Mouse (Mus musculus): ENCODE data around the gene Zbtb42. TPM values are rescaled to one million over a fixed set of nuclear protein-coding genes. Genes with fewer than 3 reads are reported as not detected.

The Zbtb42 gene
- polyA plus RNA-seq, 1 experiment from 2014 or later: 6.7 TPM

DNA sequence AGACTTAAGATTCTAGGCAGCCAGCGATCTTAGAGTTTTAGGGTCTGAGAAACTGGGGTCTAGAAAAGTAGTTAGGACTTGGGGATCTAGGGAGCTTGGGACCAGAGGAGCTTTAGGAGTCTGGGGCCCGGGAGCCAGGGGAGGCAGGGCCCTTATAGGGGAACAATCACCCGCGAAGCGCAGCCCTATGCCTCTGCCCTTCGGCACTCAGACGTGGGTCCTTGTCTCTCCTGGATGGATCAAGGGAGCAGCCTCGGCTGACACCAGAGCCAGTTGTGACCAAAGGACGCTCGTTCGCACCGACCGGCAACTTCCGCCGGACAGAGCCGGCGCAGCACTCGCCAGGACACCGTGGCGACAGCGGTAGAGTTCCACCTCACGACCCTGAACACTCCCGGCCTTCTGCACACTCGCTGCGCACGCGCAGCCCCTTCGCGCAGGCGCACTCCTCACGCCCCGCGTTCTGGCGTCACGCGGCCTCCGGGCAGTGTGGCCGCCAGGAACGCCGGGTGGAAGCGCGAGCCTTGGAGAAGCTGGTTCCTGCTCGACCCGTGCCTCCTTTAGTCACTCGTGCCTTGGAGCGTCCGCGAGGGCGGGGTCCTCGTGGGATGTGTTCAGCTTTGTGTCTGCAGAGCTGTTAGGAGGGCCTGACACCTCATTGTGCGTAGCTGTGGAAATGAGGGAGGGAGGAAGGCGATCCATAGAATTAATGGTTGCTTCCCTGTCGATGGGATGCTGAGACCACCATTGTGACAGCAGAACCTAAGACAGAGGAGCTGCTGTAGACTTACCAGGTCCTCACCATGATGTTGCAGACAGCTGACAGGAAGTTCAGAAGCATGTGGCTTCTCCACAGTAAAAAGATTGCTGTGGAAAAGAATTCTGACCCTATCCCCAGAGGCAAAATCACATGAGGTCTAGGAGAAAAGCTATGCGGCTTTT, 14.8 kb downstream of the Zbtb42 start:
- peak overlapping the region; percentile 39 for H3K27ac ChIP-seq (ENCODE audit: low read depth, low read length)

DNA sequence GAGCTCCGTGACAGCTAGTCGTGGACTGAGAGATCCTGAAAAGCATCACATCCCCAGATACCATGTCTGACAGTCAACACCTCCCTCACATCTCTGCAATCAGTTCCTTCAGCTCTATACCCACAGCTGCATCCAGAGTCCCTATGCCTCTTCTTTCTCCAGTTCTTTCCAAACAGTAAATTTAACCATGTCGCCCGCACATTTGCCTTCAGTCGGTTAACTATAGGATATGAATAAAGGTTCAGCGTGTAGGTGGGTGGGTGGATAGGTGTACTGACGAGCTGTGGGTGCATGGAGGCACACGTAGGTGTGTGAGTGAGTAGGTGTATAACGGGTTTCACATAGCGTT, 15.5 kb downstream of the Zbtb42 start:
- no peaks in the 10 kb centered on the region for H3K36me3 ChIP-seq (ENCODE audit: control insufficient read depth, insufficient read depth, low read length)
- H3K9ac ChIP-seq (ENCODE audit: low read length): peak overlapping the region; percentile 79
- 80% methylated on average over 10 of the region's 10 CpGs for WGBS
- no peak for DNase-seq (ENCODE audit: low spot score)
- peaks cover 9% of the 10 kb centered on the region; the same call in 1 of the 2 replicates for H3K4me1 ChIP-seq (ENCODE audit: control insufficient read depth, insufficient read depth, low read length)
- H3K4me3 ChIP-seq (ENCODE audit: low read depth, low read length): peak overlapping the region; percentile 55
- no peaks in the 10 kb centered on the region for H3K27me3 ChIP-seq (ENCODE audit: control insufficient read depth, insufficient read depth, low read length)
- H3K27ac ChIP-seq (ENCODE audit: low read depth, low read length): no peak overlapping the region
- ATAC-seq (ENCODE audit: insufficient read depth, low FRiP score, low TSS enrichment): no peak; the same call in 1 of the 2 replicates
- H3K4me2 ChIP-seq (ENCODE audit: low read depth): peak overlapping the region; percentile 94
- H3K9me3 ChIP-seq (ENCODE audit: control insufficient read depth, low read length): no peaks in the 10 kb centered on the region

More for the DNA sequence above, 14.8 kb downstream of the Zbtb42 start:
- H3K36me3 ChIP-seq (ENCODE audit: control insufficient read depth, insufficient read depth, low read length): no peaks in the 10 kb centered on the region
- H3K4me3 ChIP-seq (ENCODE audit: low read depth, low read length): peak overlapping the region; percentile 55
- peak; percentile 91 for ATAC-seq (ENCODE audit: insufficient read depth, low FRiP score, low TSS enrichment)
- 3% methylated on average over 54 of the region's 54 CpGs for WGBS
- peak overlapping the region; percentile 79 for H3K9ac ChIP-seq (ENCODE audit: low read length)
- H3K27me3 ChIP-seq (ENCODE audit: control insufficient read depth, insufficient read depth, low read length): no peaks in the 10 kb centered on the region
- H3K4me2 ChIP-seq (ENCODE audit: low read depth): peak overlapping the region; percentile 94
- H3K4me1 ChIP-seq (ENCODE audit: control insufficient read depth, insufficient read depth, low read length): peaks cover 9% of the 10 kb centered on the region; the same call in 1 of the 2 replicates
- no peaks in the 10 kb centered on the region for H3K9me3 ChIP-seq (ENCODE audit: control insufficient read depth, low read length)
- DNase-seq (ENCODE audit: low spot score): peak; percentile 98

DNA sequence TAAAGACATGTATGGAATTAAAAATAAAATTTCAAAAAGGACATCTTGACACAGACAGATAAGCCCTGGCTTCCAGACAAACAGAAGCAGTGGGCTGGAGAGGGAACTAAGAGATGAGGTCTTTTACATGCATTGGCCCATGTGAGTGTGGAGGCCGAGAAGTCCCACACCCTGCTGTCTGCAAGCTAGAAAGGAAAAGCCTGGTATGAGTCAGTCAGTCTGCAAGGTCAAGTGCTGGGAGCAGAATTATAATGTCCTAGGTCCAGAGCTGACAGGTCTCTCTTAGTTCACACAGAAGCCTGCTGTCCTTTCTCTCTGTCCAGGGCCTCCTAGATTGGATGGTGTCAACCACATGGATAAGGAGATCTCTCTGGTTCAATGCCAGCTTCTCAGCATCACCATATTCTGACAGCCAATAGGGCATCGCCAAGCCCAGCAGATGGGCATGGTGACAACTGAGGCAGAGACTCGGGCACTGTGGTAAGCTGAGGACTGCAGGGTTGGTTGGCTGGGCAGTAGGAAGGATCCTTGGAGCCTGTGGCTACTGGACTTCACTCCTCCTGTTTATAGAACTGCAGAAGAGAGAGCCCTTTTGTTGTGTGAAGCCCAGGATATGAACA, 18.3 kb downstream of the Zbtb42 start:
- DNase-seq (ENCODE audit: low spot score) (no peak), ATAC-seq (ENCODE audit: insufficient read depth, low FRiP score, low TSS enrichment) (no peak)
- Histone ChIP-seq H3K4me1 (ENCODE audit: control insufficient read depth, insufficient read depth, low read length) (peaks cover 9% of the 10 kb centered on the region; the same call in 1 of the 2 replicates), H3K27me3 (ENCODE audit: control insufficient read depth, insufficient read depth, low read length) (peaks cover 4% of the 10 kb centered on the region; the same call in 1 of the 2 replicates), H3K36me3 (ENCODE audit: control insufficient read depth, insufficient read depth, low read length) (no peaks in the 10 kb centered on the region), H3K9me3 (ENCODE audit: control insufficient read depth, low read length) (no peaks in the 10 kb centered on the region), H3K4me2 (ENCODE audit: low read depth) (no peak overlapping the region), H3K27ac (ENCODE audit: low read depth, low read length) (no peak overlapping the region), H3K9ac (ENCODE audit: low read length) (no peak overlapping the region), H3K4me3 (ENCODE audit: low read depth, low read length) (no peak overlapping the region)
- WGBS: 84% methylated on average over 3 of the region's 3 CpGs

DNA sequence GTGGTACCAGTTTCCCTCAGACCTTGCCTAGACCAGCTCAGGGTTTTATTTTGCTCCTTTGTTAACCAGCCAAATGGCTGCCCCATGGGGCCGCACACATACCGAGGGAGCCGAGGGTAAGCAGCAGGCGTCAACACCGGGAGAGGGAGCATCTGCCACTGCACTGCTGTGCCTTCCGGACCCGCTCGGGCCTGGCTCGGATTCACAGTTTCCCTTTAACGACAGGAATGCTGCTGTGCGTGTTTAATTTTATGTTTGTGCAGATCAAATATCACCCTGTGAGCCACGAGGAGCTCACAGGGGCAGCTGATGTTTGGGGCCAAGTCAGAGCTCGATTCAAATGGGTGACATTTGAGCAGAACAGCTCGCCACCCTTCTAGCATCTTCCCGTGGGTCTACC, 21.9 kb downstream of the Zbtb42 start:
- Histone ChIP-seq H3K9ac (ENCODE audit: low read length) (no peak overlapping the region), H3K9me3 (ENCODE audit: control insufficient read depth, low read length) (no peaks in the 10 kb centered on the region), H3K4me3 (ENCODE audit: low read depth, low read length) (no peak overlapping the region), H3K4me2 (ENCODE audit: low read depth) (no peak overlapping the region), H3K36me3 (ENCODE audit: control insufficient read depth, insufficient read depth, low read length) (no peaks in the 10 kb centered on the region), H3K27ac (ENCODE audit: low read depth, low read length) (no peak overlapping the region), H3K4me1 (ENCODE audit: control insufficient read depth, insufficient read depth, low read length) (no peaks in the 10 kb centered on the region), H3K27me3 (ENCODE audit: control insufficient read depth, insufficient read depth, low read length) (peaks cover 4% of the 10 kb centered on the region; the same call in 1 of the 2 replicates)
- DNase-seq (ENCODE audit: low spot score): peak; percentile 42
- no peak for ATAC-seq (ENCODE audit: insufficient read depth, low FRiP score, low TSS enrichment)
- WGBS: 19% methylated on average over 15 of the region's 15 CpGs

DNA sequence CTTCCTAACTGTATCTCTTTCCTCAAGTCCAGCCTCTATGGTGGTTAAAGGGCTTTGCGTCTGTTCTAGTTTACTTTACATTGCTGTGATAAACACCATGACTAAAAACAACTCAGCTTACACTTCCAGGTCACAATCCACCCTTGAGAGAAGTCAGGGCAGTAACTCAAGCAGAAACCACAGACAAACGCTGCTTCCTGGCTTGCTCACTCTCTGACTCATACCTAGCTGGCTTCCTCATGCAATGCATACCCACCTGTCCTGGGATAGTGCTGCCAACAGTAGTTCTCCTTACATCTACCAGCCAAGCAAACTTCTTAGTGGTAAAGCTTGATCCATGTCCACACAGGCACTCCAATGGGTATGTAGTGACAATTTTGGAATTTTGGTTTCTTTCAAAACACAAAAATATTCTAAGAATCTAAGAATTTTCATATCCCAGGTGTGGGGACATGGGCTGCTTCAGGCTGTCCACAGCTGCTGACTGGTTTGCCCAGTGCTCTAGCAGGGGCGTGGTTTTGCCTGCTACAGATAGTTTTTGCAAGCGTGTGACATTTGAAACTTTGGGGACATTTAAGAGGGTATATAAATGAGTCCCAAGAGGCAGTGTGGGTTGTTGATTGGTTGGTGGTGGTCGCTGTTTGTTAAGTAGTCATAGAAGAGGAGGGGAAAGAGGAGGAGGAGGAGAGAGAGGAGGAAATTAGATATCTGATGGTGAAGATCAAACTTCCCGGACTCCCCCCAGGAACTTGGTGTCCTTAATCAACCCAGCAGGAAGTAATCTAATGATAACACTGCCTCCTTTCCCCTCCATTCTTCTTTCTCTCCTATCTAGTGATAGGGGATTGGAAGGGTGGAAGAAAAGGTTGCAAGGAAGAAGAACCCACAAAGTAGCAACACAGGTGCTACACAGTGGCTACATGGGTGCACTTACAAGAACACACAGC, 24.0 kb downstream of the Zbtb42 start:
- no peaks in the 10 kb centered on the region for H3K9me3 ChIP-seq (ENCODE audit: control insufficient read depth, low read length)
- no peak for ATAC-seq (ENCODE audit: insufficient read depth, low FRiP score, low TSS enrichment)
- 76% methylated on average over 6 of the region's 6 CpGs for WGBS
- no peaks in the 10 kb centered on the region for H3K36me3 ChIP-seq (ENCODE audit: control insufficient read depth, insufficient read depth, low read length)
- no peak overlapping the region for H3K27ac ChIP-seq (ENCODE audit: low read depth, low read length)
- H3K27me3 ChIP-seq (ENCODE audit: control insufficient read depth, insufficient read depth, low read length): peaks cover 6% of the 10 kb centered on the region; the same call in 1 of the 2 replicates
- H3K9ac ChIP-seq (ENCODE audit: low read length): no peak overlapping the region
- no peak for DNase-seq (ENCODE audit: low spot score)
- no peak overlapping the region for H3K4me3 ChIP-seq (ENCODE audit: low read depth, low read length)
- H3K4me2 ChIP-seq (ENCODE audit: low read depth): no peak overlapping the region
- no peaks in the 10 kb centered on the region for H3K4me1 ChIP-seq (ENCODE audit: control insufficient read depth, insufficient read depth, low read length)

DNA sequence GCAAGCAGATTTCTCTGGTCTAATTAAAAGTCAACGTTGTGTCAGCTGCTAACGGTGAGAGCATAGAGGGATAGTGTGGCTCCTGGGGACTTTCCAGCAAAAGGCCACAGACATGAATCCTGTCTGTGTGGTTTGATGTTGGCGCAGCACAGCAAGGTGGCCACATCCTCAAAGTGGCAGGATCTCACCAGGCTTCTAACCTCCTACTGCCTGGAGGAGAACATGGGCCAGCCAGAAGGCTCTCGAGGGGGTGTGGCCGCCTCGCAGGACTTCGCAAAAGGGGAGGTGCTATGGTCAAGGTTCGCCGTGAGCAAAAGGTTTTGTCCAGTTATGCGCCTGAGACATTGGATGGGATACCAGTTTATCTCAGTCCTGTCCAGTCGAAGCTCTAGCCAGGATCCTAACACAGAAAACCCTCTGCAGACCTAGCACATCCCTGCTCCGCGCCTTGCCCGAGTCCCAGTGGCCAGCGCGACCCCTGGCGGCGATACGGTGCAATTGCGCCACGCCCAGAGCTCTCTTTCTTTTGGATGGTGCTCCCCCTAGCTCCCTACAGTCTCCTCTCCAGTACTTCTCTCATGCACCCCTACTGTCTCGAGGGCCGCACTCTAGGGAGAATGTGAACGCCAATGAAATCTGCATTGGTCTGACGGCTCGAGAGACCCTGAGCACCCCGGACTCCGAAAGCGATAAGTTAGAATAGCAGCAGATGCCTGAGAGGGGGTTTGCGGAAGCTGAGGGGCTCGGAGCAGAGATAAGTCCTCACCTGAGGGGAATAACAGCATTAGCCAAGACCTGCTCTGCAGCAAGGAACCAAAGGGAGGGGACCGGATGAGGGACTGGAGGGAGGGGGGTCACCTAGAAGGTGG, 28.3 kb downstream of the Zbtb42 start:
- ATAC-seq (ENCODE audit: insufficient read depth, low FRiP score, low TSS enrichment) (peak; percentile 74), DNase-seq (ENCODE audit: low spot score) (peak; percentile 91)
- Histone ChIP-seq H3K36me3 (ENCODE audit: control insufficient read depth, insufficient read depth, low read length) (no peaks in the 10 kb centered on the region), H3K4me2 (ENCODE audit: low read depth) (no peak overlapping the region), H3K27ac (ENCODE audit: low read depth, low read length) (no peak overlapping the region), H3K4me1 (ENCODE audit: control insufficient read depth, insufficient read depth, low read length) (no peaks in the 10 kb centered on the region), H3K27me3 (ENCODE audit: control insufficient read depth, insufficient read depth, low read length) (0 out of 2 replicates have a peak, but pooled peaks cover 2% of the 10 kb centered on the region), H3K4me3 (ENCODE audit: low read depth, low read length) (no peak overlapping the region), H3K9ac (ENCODE audit: low read length) (no peak overlapping the region), H3K9me3 (ENCODE audit: control insufficient read depth, low read length) (no peaks in the 10 kb centered on the region)
- WGBS: 15% methylated on average over 32 of the region's 32 CpGs

DNA sequence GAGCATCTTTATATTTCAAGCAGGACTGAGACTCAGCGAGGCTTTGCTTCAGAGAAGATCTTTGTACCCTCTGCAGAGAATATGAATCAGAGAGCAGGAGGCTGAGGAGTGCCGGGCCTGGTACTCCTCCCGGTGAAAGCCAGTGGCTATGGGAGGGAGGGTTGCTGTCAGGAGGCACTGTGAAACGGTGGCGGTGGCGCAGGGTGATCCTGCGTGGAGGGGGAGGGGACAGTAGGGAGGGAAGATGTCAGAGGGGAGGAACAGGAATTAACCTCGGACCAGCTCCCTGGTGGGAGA, 28.9 kb downstream of the Zbtb42 start:
- ATAC-seq (ENCODE audit: insufficient read depth, low FRiP score, low TSS enrichment): no peak
- no peak for DNase-seq (ENCODE audit: low spot score)
- Histone ChIP-seq H3K27ac (ENCODE audit: low read depth, low read length) (no peak overlapping the region), H3K27me3 (ENCODE audit: control insufficient read depth, insufficient read depth, low read length) (0 out of 2 replicates have a peak, but pooled peaks cover 2% of the 10 kb centered on the region), H3K36me3 (ENCODE audit: control insufficient read depth, insufficient read depth, low read length) (no peaks in the 10 kb centered on the region), H3K9ac (ENCODE audit: low read length) (no peak overlapping the region), H3K9me3 (ENCODE audit: control insufficient read depth, low read length) (no peaks in the 10 kb centered on the region), H3K4me2 (ENCODE audit: low read depth) (no peak overlapping the region), H3K4me3 (ENCODE audit: low read depth, low read length) (no peak overlapping the region), H3K4me1 (ENCODE audit: control insufficient read depth, insufficient read depth, low read length) (no peaks in the 10 kb centered on the region)
- 29% methylated on average over 8 of the region's 8 CpGs for WGBS

DNA sequence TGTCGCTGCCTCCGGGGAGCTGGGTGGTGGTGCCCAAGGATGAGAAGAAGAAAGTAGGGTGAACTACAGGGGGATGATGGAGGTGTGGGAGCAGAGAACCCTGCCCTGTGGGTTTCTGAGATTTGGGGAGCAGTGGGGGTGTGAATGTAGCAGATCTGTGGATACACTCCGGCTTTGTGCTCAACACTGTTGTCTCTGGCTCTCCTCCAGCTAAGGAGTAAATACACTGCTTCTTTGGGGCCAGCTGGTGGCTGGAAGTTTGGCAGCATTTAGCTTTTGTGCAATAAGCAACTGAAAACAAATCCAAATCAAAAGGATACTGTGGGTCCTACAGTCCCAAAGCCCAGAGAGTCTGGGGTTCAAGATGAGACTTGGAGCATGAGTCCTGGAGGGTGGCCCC, 35.4 kb downstream of the Zbtb42 start:
- ATAC-seq (ENCODE audit: insufficient read depth, low FRiP score, low TSS enrichment) (no peak), DNase-seq (ENCODE audit: low spot score) (no peak)
- Histone ChIP-seq H3K9ac (ENCODE audit: low read length) (no peak overlapping the region), H3K9me3 (ENCODE audit: control insufficient read depth, low read length) (no peaks in the 10 kb centered on the region), H3K4me2 (ENCODE audit: low read depth) (no peak overlapping the region), H3K4me3 (ENCODE audit: low read depth, low read length) (no peak overlapping the region), H3K27ac (ENCODE audit: low read depth, low read length) (no peak overlapping the region), H3K4me1 (ENCODE audit: control insufficient read depth, insufficient read depth, low read length) (no peaks in the 10 kb centered on the region), H3K36me3 (ENCODE audit: control insufficient read depth, insufficient read depth, low read length) (no peaks in the 10 kb centered on the region), H3K27me3 (ENCODE audit: control insufficient read depth, insufficient read depth, low read length) (no peaks in the 10 kb centered on the region)
- WGBS: 66% methylated on average over 3 of the region's 3 CpGs

All from neural tube, embryonic 11.5 days (tissue).